Mouse (Mus musculus): ENCODE measurements around the gene Gsta1. TPM values are rescaled to one million over a fixed set of nuclear protein-coding genes. Genes with fewer than 3 reads are reported as not detected.

Gene Gsta1
- polyA plus RNA-seq (2014; fragmentation: Illumina TruSeq; extraction: RNeasy Lipid Tissue Mini Kit (QIAGEN cat#74804); ENCODE audit: insufficient read depth, low read depth, low replicate concordance) = 1.2 TPM

DNA sequence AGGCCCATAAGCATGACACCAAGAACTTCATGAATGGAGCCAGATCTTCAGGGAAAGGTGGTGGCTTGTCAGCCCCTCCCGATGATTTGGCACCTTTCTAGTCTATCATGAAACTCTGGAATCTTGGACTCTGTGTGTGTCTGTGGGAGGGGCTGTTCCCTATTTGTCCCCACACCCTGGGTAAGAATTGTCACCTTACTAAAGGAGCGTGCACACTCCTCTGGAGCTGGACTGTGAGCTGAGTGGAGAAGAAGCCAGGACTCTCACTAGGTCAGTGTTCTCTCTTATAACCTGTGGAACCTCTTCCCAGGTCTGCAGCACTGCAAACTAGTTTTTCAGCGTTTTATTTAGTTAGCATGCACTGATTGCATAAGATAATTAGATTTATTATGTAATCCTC, at the start of gene Gsta1:
Gene Gsta1 (plus strand): TSS at position 196 of the 400 bp plus-strand sequence.

DNA sequence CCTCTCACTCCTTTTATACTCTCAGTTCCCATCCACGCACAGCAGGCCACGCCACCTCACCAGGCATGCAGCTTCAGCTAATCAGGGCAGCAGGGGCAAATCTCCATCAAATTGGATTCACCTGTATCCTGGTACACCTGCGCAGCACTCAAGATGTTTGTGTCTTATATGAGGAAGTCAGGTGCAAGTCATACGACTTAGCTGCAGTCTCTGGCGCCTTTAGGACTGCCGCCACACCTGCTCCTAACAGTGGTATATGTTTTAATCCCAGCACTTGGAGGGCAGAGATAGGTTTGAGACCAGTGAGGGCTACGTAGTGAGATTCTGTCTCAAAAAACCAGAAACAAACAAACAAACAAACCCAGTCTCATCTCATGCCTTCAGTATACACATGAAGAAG, 48.0 kb upstream of the Gsta1 start, which contains the start of gene Gsta4:
Gene Gsta4 (plus strand): TSS at position 301 of the 400 bp plus-strand sequence.

DNA sequence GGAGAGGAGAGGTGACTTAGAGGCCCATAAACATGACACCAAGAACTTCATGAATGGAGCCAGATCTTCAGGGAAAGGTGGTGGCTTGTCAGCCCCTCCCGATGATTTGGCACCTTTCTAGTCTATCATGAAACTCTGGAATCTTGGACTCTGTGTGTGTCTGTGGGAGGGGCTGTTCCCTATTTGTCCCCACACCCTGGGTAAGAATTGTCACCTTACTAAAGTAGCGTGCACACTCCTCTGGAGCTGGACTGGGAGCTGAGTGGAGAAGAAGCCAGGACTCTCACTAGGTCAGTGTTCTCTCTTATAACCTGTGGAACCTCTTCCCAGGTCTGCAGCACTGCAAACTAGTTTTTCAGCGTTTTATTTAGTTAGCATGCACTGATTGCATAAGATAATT, 26.5 kb downstream of the Gsta1 start, which contains the start of gene Gm3776:
Gene Gm3776 (plus strand): TSS at position 216 of the 400 bp plus-strand sequence.

GRCm38 (mm10) chr9:78289723-78290122, 59.3 kb downstream of the Gsta1 start, which contains the start of gene Gm10639:
Gene Gm10639 (plus strand): TSS chr9:78289923.

Other genes with a start within 250 kb of the Gsta1 start
- gene Gcm1, start 178.7 kb upstream of the Gsta1 start, polyA plus RNA-seq (2014; fragmentation: Illumina TruSeq; extraction: RNeasy Lipid Tissue Mini Kit (QIAGEN cat#74804); ENCODE audit: insufficient read depth, low read depth, low replicate concordance) = not detected
- 44.7 TPM for gene Fbxo9, start 121.6 kb upstream of the Gsta1 start, polyA plus RNA-seq (2014; fragmentation: Illumina TruSeq; extraction: RNeasy Lipid Tissue Mini Kit (QIAGEN cat#74804); ENCODE audit: insufficient read depth, low read depth, low replicate concordance)
- 11.2 TPM for gene Ick, start 121.5 kb upstream of the Gsta1 start, polyA plus RNA-seq (2014; fragmentation: Illumina TruSeq; extraction: RNeasy Lipid Tissue Mini Kit (QIAGEN cat#74804); ENCODE audit: insufficient read depth, low read depth, low replicate concordance)
- 111 TPM for gene Gsta4, start 47.9 kb upstream of the Gsta1 start, polyA plus RNA-seq (2014; fragmentation: Illumina TruSeq; extraction: RNeasy Lipid Tissue Mini Kit (QIAGEN cat#74804); ENCODE audit: insufficient read depth, low read depth, low replicate concordance)
- 0.40 TPM for gene Gm3776, start 26.5 kb downstream of the Gsta1 start, polyA plus RNA-seq (2014; fragmentation: Illumina TruSeq; extraction: RNeasy Lipid Tissue Mini Kit (QIAGEN cat#74804); ENCODE audit: insufficient read depth, low read depth, low replicate concordance)
- not detected for gene Gm10639, start 59.3 kb downstream of the Gsta1 start, polyA plus RNA-seq (2014; fragmentation: Illumina TruSeq; extraction: RNeasy Lipid Tissue Mini Kit (QIAGEN cat#74804); ENCODE audit: insufficient read depth, low read depth, low replicate concordance)
- not detected for gene Omt2a, start 84.1 kb downstream of the Gsta1 start, polyA plus RNA-seq (2014; fragmentation: Illumina TruSeq; extraction: RNeasy Lipid Tissue Mini Kit (QIAGEN cat#74804); ENCODE audit: insufficient read depth, low read depth, low replicate concordance)
- not detected for gene Omt2b, start 96.9 kb downstream of the Gsta1 start, polyA plus RNA-seq (2014; fragmentation: Illumina TruSeq; extraction: RNeasy Lipid Tissue Mini Kit (QIAGEN cat#74804); ENCODE audit: insufficient read depth, low read depth, low replicate concordance)
- 10.9 TPM for gene Gsta2, start 125.1 kb downstream of the Gsta1 start, polyA plus RNA-seq (2014; fragmentation: Illumina TruSeq; extraction: RNeasy Lipid Tissue Mini Kit (QIAGEN cat#74804); ENCODE audit: insufficient read depth, low read depth, low replicate concordance)
- 0.62 TPM for gene Dppa5a, start 137.5 kb downstream of the Gsta1 start, polyA plus RNA-seq (2014; fragmentation: Illumina TruSeq; extraction: RNeasy Lipid Tissue Mini Kit (QIAGEN cat#74804); ENCODE audit: insufficient read depth, low read depth, low replicate concordance)
- gene Ooep, start 148.1 kb downstream of the Gsta1 start, polyA plus RNA-seq (2014; fragmentation: Illumina TruSeq; extraction: RNeasy Lipid Tissue Mini Kit (QIAGEN cat#74804); ENCODE audit: insufficient read depth, low read depth, low replicate concordance) = 1.1 TPM
- 0.13 TPM for gene Ddx43, start 165.1 kb downstream of the Gsta1 start, polyA plus RNA-seq (2014; fragmentation: Illumina TruSeq; extraction: RNeasy Lipid Tissue Mini Kit (QIAGEN cat#74804); ENCODE audit: insufficient read depth, low read depth, low replicate concordance)
- 1.2 TPM for gene Cgas, start 212.6 kb downstream of the Gsta1 start, polyA plus RNA-seq (2014; fragmentation: Illumina TruSeq; extraction: RNeasy Lipid Tissue Mini Kit (QIAGEN cat#74804); ENCODE audit: insufficient read depth, low read depth, low replicate concordance)
- 6.1 TPM for gene Mto1, start 217.6 kb downstream of the Gsta1 start, polyA plus RNA-seq (2014; fragmentation: Illumina TruSeq; extraction: RNeasy Lipid Tissue Mini Kit (QIAGEN cat#74804); ENCODE audit: insufficient read depth, low read depth, low replicate concordance)
- not detected for gene Gm17324, start 218.1 kb downstream of the Gsta1 start, polyA plus RNA-seq (2014; fragmentation: Illumina TruSeq; extraction: RNeasy Lipid Tissue Mini Kit (QIAGEN cat#74804); ENCODE audit: insufficient read depth, low read depth, low replicate concordance)